Comparison of ENCODE assay signal across 8 mouse cellular contexts in the genomic region with DNA sequence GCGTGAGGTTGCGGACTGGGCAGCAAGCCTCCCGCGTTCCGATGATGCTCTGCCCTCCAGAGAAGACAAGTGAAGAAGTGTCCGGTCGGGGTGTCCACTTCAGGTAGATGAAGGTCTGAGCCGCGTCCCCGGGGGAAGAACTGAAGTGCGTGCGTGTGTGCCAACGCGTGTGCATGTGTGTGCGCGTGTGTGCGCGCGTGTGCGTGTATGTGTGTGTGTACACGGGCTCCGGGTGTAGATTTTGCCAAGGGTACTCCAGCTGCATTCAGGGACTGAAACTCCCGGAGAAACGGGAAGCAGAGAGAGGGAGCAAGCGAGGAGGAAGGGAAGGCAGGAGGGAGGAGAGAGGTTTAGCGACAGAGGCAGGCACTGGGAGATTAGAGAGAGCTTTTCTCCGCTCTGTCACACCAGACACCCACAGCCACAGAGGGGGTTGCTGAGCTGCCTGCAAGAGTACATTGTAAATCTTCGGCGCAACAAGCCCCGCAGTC. TPM values are rescaled to one million over a fixed set of nuclear protein-coding genes. Genes with fewer than 3 reads are reported as not detected.
DNase-seq lines count a peak whose midpoint lies in the region; ATAC-seq lines count a peak whose summit lies in the region.

A gene (minus strand): TSS at position 147 of the 491 bp plus-strand sequence.

- no peak for DNase-seq in kidney, postnatal 25 days
- peak; percentile 53 to 61 for DNase-seq in right cerebral cortex, adult 2 months (ENCODE audit: low spot score in 2 of 2)
- no peak for DNase-seq in c-Kit-positive CD71-positive TER-119-positive erythroid progenitor cells, embryonic 14.5 days (ENCODE audit: low spot score)
- no peak for DNase-seq in adrenal gland, postnatal 36 days

- peaks cover 64% of the 10 kb centered on the region for H3K27me3 ChIP-seq in kidney, embryonic 15.5 days
- H3K27me3 ChIP-seq in embryonic facial prominence, embryonic 13.5 days, result peaks cover 58% of the 10 kb centered on the region
- H3K27me3 ChIP-seq in hindbrain, embryonic 16.5 days (replicated peaks; ENCODE audit: control insufficient read depth, insufficient read depth, low read length), result peaks cover 2% of the 10 kb centered on the region
- H3K27me3 ChIP-seq in limb, embryonic 15.5 days, result peaks cover 41% of the 10 kb centered on the region

- WGBS in kidney, embryonic 15.5 days, result under 1% methylated on average over 30 of the region's 30 CpGs
- under 1% methylated on average over 30 of the region's 30 CpGs for WGBS in embryonic facial prominence, embryonic 13.5 days
- WGBS in hindbrain, embryonic 16.5 days, result under 1% methylated on average over 30 of the region's 30 CpGs
- 2% methylated on average over 30 of the region's 30 CpGs for WGBS in limb, embryonic 15.5 days

- H3K27ac ChIP-seq in kidney, embryonic 15.5 days, result no peak within 1 kb of the TSS
- H3K27ac ChIP-seq in embryonic facial prominence, embryonic 13.5 days, result no peak within 1 kb of the TSS
- peak within 1 kb of the TSS; percentile 76 for H3K27ac ChIP-seq in hindbrain, embryonic 16.5 days (ENCODE audit: low read depth, low read length)
- H3K27ac ChIP-seq in limb, embryonic 15.5 days, result no peak within 1 kb of the TSS

- H3K4me3 ChIP-seq in kidney, embryonic 15.5 days (replicated peaks), result peak within 1 kb of the TSS; percentile 60
- peak within 1 kb of the TSS; percentile 65 for H3K4me3 ChIP-seq in embryonic facial prominence, embryonic 13.5 days
- H3K4me3 ChIP-seq in hindbrain, embryonic 16.5 days (ENCODE audit: low read length), result peak within 1 kb of the TSS; percentile 83
- peak within 1 kb of the TSS; percentile 62 for H3K4me3 ChIP-seq in limb, embryonic 15.5 days

- peaks cover 26% of the 10 kb centered on the region for H3K4me1 ChIP-seq in kidney, embryonic 15.5 days
- peaks cover 16% of the 10 kb centered on the region for H3K4me1 ChIP-seq in embryonic facial prominence, embryonic 13.5 days
- no peaks in the 10 kb centered on the region for H3K4me1 ChIP-seq in hindbrain, embryonic 16.5 days (ENCODE audit: control insufficient read depth, insufficient read depth, low read depth, low read length)
- peaks cover 20% of the 10 kb centered on the region for H3K4me1 ChIP-seq in limb, embryonic 15.5 days

- ATAC-seq in kidney, embryonic 15.5 days (replicated peaks; ENCODE audit: low FRiP score), result peak; percentile 6; the same call in 1 of the 2 replicates
- no peak for ATAC-seq in embryonic facial prominence, embryonic 13.5 days (ENCODE audit: insufficient number of reproducible peaks, insufficient read depth, low FRiP score, low TSS enrichment, low read depth)
- peak; percentile 66 for ATAC-seq in hindbrain, embryonic 16.5 days
- ATAC-seq in limb, embryonic 15.5 days (ENCODE audit: insufficient number of reproducible peaks, low FRiP score, low TSS enrichment, low read depth), result no peak

- peak within 1 kb of the TSS; percentile 26; the same call in 1 of the 2 replicates for H3K9ac ChIP-seq in kidney, embryonic 15.5 days
- peak within 1 kb of the TSS; percentile 71 for H3K9ac ChIP-seq in embryonic facial prominence, embryonic 13.5 days
- peak within 1 kb of the TSS; percentile 77 for H3K9ac ChIP-seq in hindbrain, embryonic 16.5 days (ENCODE audit: low read depth, low read length)
- H3K9ac ChIP-seq in limb, embryonic 15.5 days, result peak within 1 kb of the TSS; percentile 40

- H3K4me2 ChIP-seq in kidney, embryonic 15.5 days, result peak within 1 kb of the TSS; percentile 98
- peak within 1 kb of the TSS; percentile 97 for H3K4me2 ChIP-seq in embryonic facial prominence, embryonic 13.5 days
- peak within 1 kb of the TSS; percentile 79 for H3K4me2 ChIP-seq in hindbrain, embryonic 16.5 days (ENCODE audit: low read length)
- peak within 1 kb of the TSS; percentile 96 for H3K4me2 ChIP-seq in limb, embryonic 15.5 days

- H3K9me3 ChIP-seq in kidney, embryonic 15.5 days (replicated peaks), result no peaks in the 10 kb centered on the region
- H3K9me3 ChIP-seq in embryonic facial prominence, embryonic 13.5 days, result no peaks in the 10 kb centered on the region
- H3K9me3 ChIP-seq in hindbrain, embryonic 16.5 days (ENCODE audit: control insufficient read depth, low read length), result no peaks in the 10 kb centered on the region
- H3K9me3 ChIP-seq in limb, embryonic 15.5 days, result no peaks in the 10 kb centered on the region

- no peaks in the 10 kb centered on the region for H3K36me3 ChIP-seq in kidney, embryonic 15.5 days
- no peaks in the 10 kb centered on the region for H3K36me3 ChIP-seq in embryonic facial prominence, embryonic 13.5 days
- no peaks in the 10 kb centered on the region for H3K36me3 ChIP-seq in hindbrain, embryonic 16.5 days (ENCODE audit: control insufficient read depth, insufficient read depth, low read length)
- H3K36me3 ChIP-seq in limb, embryonic 15.5 days, result no peaks in the 10 kb centered on the region

RNA-seq across cellular contexts. Expression of the gene that starts here (rescaled TPM):
- 0.14 and 0.29 TPM in 2 replicates for polyA plus RNA-seq in kidney, embryonic 15.5 days (2015; fragmentation: Nextera tagmentation; extraction: Ambion mirVana)
- 1.0 and 1.3 TPM in 2 replicates for polyA plus RNA-seq in embryonic facial prominence, embryonic 13.5 days (2015; fragmentation: Nextera tagmentation; extraction: Ambion mirVana)
- polyA plus RNA-seq in hindbrain, embryonic 16.5 days (2015; fragmentation: Nextera tagmentation; extraction: Ambion mirVana), result 8.0 and 8.4 TPM in 2 replicates
- polyA plus RNA-seq in limb, embryonic 15.5 days (2015; fragmentation: Nextera tagmentation; extraction: Ambion mirVana), result 1.4 and 2.3 TPM in 2 replicates
- total RNA-seq in adrenal gland, postnatal 36 days (2021), result under 1 TPM; 0.33 to 0.36 TPM

Comparison
In these comparisons a context has a peak if more than half of its experiments do, and no peak if none do; other contexts are left out.
1. Peak in ATAC-seq, H3K4me3 ChIP-seq, H3K9ac ChIP-seq and H3K4me2 ChIP-seq in kidney, embryonic 15.5 days; RNA of the gene not detected or under 1 TPM.
2. H3K9ac ChIP-seq: peak in every context shown above with its lines; median percentile 77 in hindbrain, embryonic 16.5 days; 71 in embryonic facial prominence, embryonic 13.5 days; 40 in limb, embryonic 15.5 days; 26 in kidney, embryonic 15.5 days.
3. DNase-seq: peak in right cerebral cortex, adult 2 months (2 of 2); none in kidney, postnatal 25 days (0 of 2), c-Kit-positive CD71-positive TER-119-positive erythroid progenitor cells, embryonic 14.5 days (single experiment) and adrenal gland, postnatal 36 days (0 of 2).
4. Peak in every context shown above with its lines, with median percentiles within 50 percentile points of each other: H3K4me2 ChIP-seq and H3K4me3 ChIP-seq.